Mouse (Mus musculus) urinary bladder, adult 2 months (tissue): ENCODE measurements around the gene Frmpd2. TPM values are rescaled to one million over a fixed set of nuclear protein-coding genes. Genes with fewer than 3 reads are reported as not detected.

Experiments used
- polyA plus RNA-seq: library from polyadenylated mRNA; depleted of rRNA; stranded (reverse); fragments of >200 nt; gene quantifications from 2 replicates; pipeline ENCODE4 v1.2.3, GENCODE M21; 2012; rRNA removed

Gene Frmpd2
- polyA plus RNA-seq, 1 experiment = 0.07 TPM

Other genes with a start within 250 kb of the Frmpd2 start
- gene Mapk8, start 24.5 kb upstream of the Frmpd2 start, polyA plus RNA-seq = 15.2 and 16.1 TPM in 2 replicates
- gene Ptpn20, start 117.5 kb downstream of the Frmpd2 start, polyA plus RNA-seq = 0.04 and 0.06 TPM in 2 replicates